Mouse (Mus musculus) neural tube, embryonic 14.5 days (tissue): ENCODE data around the gene Ntn5. TPM values are rescaled to one million over a fixed set of nuclear protein-coding genes. Genes with fewer than 3 reads are reported as not detected.

Experiments used
- ATAC-seq: fragments of 200-750 bp; cut with Nextera tagmentation; 2 replicates; pipeline ENCODE4 v1.8.0; 2017; ENCODE audit warnings: low read depth, mild to moderate bottlenecking, moderate TSS enrichment, moderate library complexity
- H3K27ac ChIP-seq: fragments of 300-500 bp; sonication (generic); 2 replicates; pipeline ENCODE4 v1.5.1; 2014; ENCODE audit warnings: low read depth, mild to moderate bottlenecking, control low read depth, low read length, moderate library complexity, mixed read lengths
- H3K27me3 ChIP-seq: fragments of 300-500 bp; sonication (generic); 2 replicates; pipeline ENCODE4 v1.6.1; 2014; ENCODE audit warnings: low read length; ENCODE audit not compliant: control insufficient read depth, insufficient read depth
- H3K36me3 ChIP-seq: fragments of 300-500 bp; sonication (generic); 2 replicates; pipeline ENCODE4 v1.6.1; 2014; ENCODE audit warnings: low read length, mixed read lengths; ENCODE audit not compliant: control insufficient read depth, insufficient read depth
- H3K4me1 ChIP-seq: fragments of 300-500 bp; sonication (generic); 2 replicates; pipeline ENCODE4 v1.6.1; 2014; ENCODE audit warnings: low read length; ENCODE audit not compliant: control insufficient read depth, insufficient read depth
- H3K4me2 ChIP-seq: fragments of 300-500 bp; sonication (generic); 2 replicates; pipeline ENCODE4 v1.6.1; 2014; ENCODE audit warnings: mild to moderate bottlenecking, low read depth, low read length, control low read depth
- H3K4me3 ChIP-seq: fragments of 300-500 bp; sonication (generic); 2 replicates; pipeline ENCODE4 v1.5.1; 2014; ENCODE audit warnings: low read depth, low read length, control low read depth, mixed read lengths
- H3K9ac ChIP-seq: fragments of 300-500 bp; sonication (generic); replicated peaks from 2 replicates; pipeline ENCODE4 v1.6.1; 2014; ENCODE audit warnings: low read depth, mild to moderate bottlenecking, control low read depth, low read length, mixed read lengths
- H3K9me3 ChIP-seq: fragments of 300-500 bp; sonication (generic); 2 replicates; pipeline ENCODE4 v1.6.1; 2016; ENCODE audit warnings: low read length; ENCODE audit not compliant: control insufficient read depth
- WGBS: fragments of 180-500 bp; shearing (Covaris S2); extraction: QIAGEN DNeasy Blood & Tissue Kit; methylation state at CpG from one replicate; pipeline ENCODE4 v1.1.7; 2014; 5-methylcytosine and 5-hydroxymethylcytosine counted together
- polyA plus RNA-seq: library from polyadenylated mRNA; unstranded; fragments of >200 nt; fragmentation: Nextera tagmentation; extraction: Ambion mirVana; gene quantifications from 2 replicates; pipeline ENCODE4 v1.2.1, GENCODE M21; 2014

Gene Ntn5
- polyA plus RNA-seq, 1 experiment from 2014 or later, result not detected

DNA sequence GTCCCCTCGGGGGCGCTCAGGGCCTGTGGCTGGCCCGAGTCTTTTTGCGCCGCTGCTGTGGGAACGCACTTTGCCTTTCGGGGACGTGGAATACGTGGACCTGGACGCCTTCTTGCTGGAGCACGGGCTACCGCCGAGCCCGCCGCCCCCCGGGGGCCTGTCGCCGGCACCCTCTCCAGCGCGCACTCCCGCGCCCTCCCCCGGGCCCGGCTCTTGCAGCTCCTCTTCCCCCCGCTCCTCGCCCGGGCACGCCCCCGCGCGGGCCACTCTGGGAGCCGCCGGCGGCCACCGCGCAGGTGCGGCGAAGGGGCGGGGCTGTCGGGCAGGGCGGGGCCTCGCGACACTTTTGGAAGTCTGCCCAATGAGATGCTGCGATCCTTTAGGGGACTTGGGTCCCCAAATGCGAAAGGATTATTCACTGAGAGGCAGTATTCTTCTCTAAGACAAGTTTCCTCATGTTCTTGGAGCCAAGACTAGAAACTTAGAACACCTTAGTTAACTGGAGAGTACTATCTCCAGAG is 23.0 kb downstream of the Ntn5 start:
- WGBS, result 1% methylated on average over 30 of the region's 45 CpGs
- H3K36me3 ChIP-seq, result peaks cover 15% of the 10 kb centered on the region
- no peak for ATAC-seq
- H3K4me1 ChIP-seq, result peaks cover 40% of the 10 kb centered on the region
- peak overlapping the region; percentile 48 for H3K4me3 ChIP-seq
- peak overlapping the region; percentile 64 for H3K9ac ChIP-seq
- peak overlapping the region; percentile 31; the same call in 1 of the 2 replicates for H3K27ac ChIP-seq
- no peaks in the 10 kb centered on the region for H3K9me3 ChIP-seq
- H3K27me3 ChIP-seq, result no peaks in the 10 kb centered on the region
- H3K4me2 ChIP-seq, result peak overlapping the region; percentile 93

- H3K27ac ChIP-seq, result no peak overlapping the region
- no peak overlapping the region for H3K9ac ChIP-seq
- peak overlapping the region; percentile 93 for H3K4me2 ChIP-seq
- peaks cover 22% of the 10 kb centered on the region for H3K36me3 ChIP-seq
- ATAC-seq, result no peak
- H3K27me3 ChIP-seq, result no peaks in the 10 kb centered on the region
- H3K4me1 ChIP-seq, result peaks cover 40% of the 10 kb centered on the region
- H3K4me3 ChIP-seq, result peak overlapping the region; percentile 48
- whole genome bisulfite sequencing, result under 1% methylated on average over 27 of the region's 27 CpGs
- H3K9me3 ChIP-seq, result no peaks in the 10 kb centered on the region
These were observed 23.6 kb downstream of the Ntn5 start for GRCm38 (mm10) chr7:45707375-45707967.

GRCm38 (mm10) chr7:45708221-45708761 is 24.5 kb downstream of the Ntn5 start:
- no peak for ATAC-seq
- no peaks in the 10 kb centered on the region for H3K9me3 ChIP-seq
- H3K9ac ChIP-seq, result no peak overlapping the region
- WGBS, result 54% methylated on average over 13 of the region's 13 CpGs
- no peak overlapping the region for H3K4me3 ChIP-seq
- H3K4me2 ChIP-seq, result peak overlapping the region; percentile 93
- no peaks in the 10 kb centered on the region for H3K27me3 ChIP-seq
- no peak overlapping the region for H3K27ac ChIP-seq
- H3K36me3 ChIP-seq, result peaks cover 31% of the 10 kb centered on the region
- peaks cover 40% of the 10 kb centered on the region for H3K4me1 ChIP-seq

GRCm38 (mm10) chr7:45709036-45709435 is 25.2 kb downstream of the Ntn5 start:
- whole genome bisulfite sequencing, result 35% methylated on average over 6 of the region's 6 CpGs
- no peak for ATAC-seq

DNA sequence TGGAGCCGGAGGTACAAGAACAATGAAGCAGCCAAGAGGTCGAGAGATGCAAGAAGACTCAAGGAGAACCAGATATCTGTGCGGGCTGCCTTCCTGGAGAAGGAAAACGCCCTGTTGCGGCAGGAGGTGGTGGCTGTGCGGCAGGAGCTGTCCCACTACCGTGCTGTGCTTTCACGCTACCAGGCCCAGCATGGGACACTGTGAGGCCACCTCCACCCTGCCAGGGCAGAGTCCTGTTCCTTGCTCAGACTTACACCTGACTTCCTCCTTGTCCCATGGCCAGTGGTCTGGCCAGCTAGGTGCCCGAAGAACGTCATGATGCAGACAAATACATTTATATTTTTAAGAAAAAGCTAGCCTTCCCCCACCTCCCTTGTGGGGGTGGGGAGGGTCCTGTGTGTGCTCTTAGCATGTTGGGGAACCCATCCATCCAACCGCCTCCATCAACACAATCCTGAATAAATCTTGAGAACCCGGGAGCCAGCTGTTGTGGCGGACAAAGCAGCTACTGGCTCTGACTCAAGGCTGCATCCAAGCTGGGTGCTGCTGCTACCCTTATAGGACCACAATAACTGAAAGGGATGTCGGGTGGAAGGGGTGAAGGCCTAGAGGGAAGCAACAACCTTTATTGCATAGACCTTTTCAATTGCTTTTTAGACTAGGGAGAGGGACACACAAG is 26.0 kb downstream of the Ntn5 start:
- H3K9ac ChIP-seq, result no peak overlapping the region
- H3K9me3 ChIP-seq, result no peaks in the 10 kb centered on the region
- H3K4me2 ChIP-seq, result no peak overlapping the region
- H3K27me3 ChIP-seq, result no peaks in the 10 kb centered on the region; the same call in 1 of the 2 replicates
- H3K4me3 ChIP-seq, result no peak overlapping the region
- peaks cover 40% of the 10 kb centered on the region for H3K4me1 ChIP-seq
- no peak overlapping the region for H3K27ac ChIP-seq
- no peak for ATAC-seq
- WGBS, result 70% methylated on average over 14 of the region's 14 CpGs
- peaks cover 31% of the 10 kb centered on the region for H3K36me3 ChIP-seq

More at GRCm38 (mm10) chr7:45709036-45709435, 25.2 kb downstream of the Ntn5 start:
- Histone ChIP-seq H3K4me3 (no peak overlapping the region), H3K4me2 (peak overlapping the region; percentile 14; the same call in 1 of the 2 replicates), H3K27ac (no peak overlapping the region), H3K36me3 (peaks cover 31% of the 10 kb centered on the region), H3K4me1 (peaks cover 34% of the 10 kb centered on the region), H3K9ac (no peak overlapping the region), H3K9me3 (no peaks in the 10 kb centered on the region), H3K27me3 (no peaks in the 10 kb centered on the region)

- ATAC-seq, result no peak
- no peak overlapping the region for H3K4me2 ChIP-seq
- no peaks in the 10 kb centered on the region; the same call in 1 of the 2 replicates for H3K27me3 ChIP-seq
- H3K27ac ChIP-seq, result no peak overlapping the region
- no peak overlapping the region for H3K4me3 ChIP-seq
- H3K36me3 ChIP-seq, result peaks cover 31% of the 10 kb centered on the region
- H3K9ac ChIP-seq, result no peak overlapping the region
- peaks cover 40% of the 10 kb centered on the region for H3K4me1 ChIP-seq
- H3K9me3 ChIP-seq, result no peaks in the 10 kb centered on the region
- 95% methylated on average over 20 of the region's 20 CpGs for WGBS
These were observed 26.8 kb downstream of the Ntn5 start for GRCm38 (mm10) chr7:45710477-45711191.

DNA sequence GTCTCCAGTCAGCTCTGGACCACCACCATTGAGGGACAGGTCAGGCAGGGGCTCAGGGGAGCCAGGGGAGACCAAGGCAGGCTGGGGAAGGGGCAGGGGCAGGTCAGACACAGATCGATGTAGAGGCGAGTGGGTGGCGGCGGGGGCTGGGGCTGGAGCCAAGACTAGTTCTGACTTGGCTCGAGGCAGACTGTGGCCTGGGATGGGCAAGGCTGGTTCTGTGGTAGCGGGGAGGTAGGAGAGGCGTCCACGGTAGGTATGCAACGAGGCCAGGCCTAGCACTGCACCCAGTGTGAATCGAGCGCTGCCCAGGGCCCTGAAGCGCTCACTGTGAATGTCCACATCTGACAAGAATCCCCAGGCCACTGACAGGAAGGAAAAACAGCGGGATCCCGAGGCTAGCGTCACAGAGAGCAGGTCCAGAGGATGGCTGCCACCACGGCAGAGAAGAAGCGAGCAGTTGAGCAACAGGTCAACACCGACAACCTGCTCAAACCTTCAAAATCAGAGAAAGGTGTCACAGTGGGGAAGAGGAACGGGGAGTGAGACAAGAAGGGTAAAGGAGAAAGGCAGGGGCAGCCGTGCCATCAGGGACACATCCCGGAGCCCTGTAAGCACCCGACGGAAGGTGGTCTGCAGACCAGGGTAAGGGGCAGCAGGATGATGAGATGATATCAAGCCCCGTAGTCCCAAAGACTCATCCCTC is 27.6 kb downstream of the Ntn5 start:
- no peaks in the 10 kb centered on the region for H3K9me3 ChIP-seq
- WGBS, result 91% methylated on average over 24 of the region's 24 CpGs
- no peak overlapping the region for H3K4me3 ChIP-seq
- H3K4me1 ChIP-seq, result peaks cover 40% of the 10 kb centered on the region
- H3K27ac ChIP-seq, result no peak overlapping the region
- no peak for ATAC-seq
- no peaks in the 10 kb centered on the region; the same call in 1 of the 2 replicates for H3K27me3 ChIP-seq
- H3K9ac ChIP-seq, result no peak overlapping the region
- peaks cover 31% of the 10 kb centered on the region for H3K36me3 ChIP-seq
- no peak overlapping the region for H3K4me2 ChIP-seq

DNA sequence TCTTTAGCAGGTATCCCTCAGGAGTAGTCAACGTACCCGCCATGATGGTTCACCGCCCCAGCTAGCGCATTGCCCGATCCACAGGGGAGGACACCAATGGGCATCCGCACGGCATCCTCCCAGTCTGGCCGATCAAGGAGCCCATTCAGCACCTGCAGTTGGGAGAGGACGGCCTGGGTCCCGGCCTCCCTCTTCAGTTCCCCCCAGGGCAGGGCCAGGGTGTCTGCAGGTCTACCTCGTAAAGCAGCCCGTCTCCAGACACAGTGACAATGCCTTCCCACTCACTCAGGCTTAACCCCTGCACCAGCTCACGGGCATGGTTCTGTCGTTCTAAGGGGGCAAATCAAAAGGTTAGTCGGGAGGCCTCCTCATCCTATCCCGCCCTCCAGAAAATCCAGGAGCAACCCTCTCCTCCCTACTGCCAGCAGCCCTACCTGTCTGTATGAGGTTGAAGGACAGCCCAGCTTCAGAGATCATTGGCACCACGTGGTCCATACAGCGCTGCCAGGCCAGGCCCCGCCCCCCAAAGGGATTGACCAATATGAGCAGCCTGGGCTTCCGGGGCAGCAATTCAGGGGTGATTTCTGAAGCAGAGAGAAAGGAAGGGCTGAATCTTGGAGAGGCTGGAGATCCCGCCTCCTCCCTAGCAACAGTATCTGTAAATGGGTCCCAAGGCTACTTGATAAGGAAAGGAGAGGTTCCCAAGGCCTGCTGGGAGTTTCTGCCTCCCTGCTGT is 28.4 kb downstream of the Ntn5 start:
- Histone ChIP-seq H3K36me3 (peaks cover 31% of the 10 kb centered on the region), H3K27me3 (no peaks in the 10 kb centered on the region; the same call in 1 of the 2 replicates), H3K27ac (no peak overlapping the region), H3K4me3 (no peak overlapping the region), H3K4me2 (no peak overlapping the region), H3K9ac (no peak overlapping the region), H3K4me1 (peaks cover 45% of the 10 kb centered on the region), H3K9me3 (no peaks in the 10 kb centered on the region)
- 89% methylated on average over 21 of the region's 21 CpGs for WGBS
- ATAC-seq, result no peak
